ENCODE assay signal across 11 mouse cellular contexts in the genomic region with DNA sequence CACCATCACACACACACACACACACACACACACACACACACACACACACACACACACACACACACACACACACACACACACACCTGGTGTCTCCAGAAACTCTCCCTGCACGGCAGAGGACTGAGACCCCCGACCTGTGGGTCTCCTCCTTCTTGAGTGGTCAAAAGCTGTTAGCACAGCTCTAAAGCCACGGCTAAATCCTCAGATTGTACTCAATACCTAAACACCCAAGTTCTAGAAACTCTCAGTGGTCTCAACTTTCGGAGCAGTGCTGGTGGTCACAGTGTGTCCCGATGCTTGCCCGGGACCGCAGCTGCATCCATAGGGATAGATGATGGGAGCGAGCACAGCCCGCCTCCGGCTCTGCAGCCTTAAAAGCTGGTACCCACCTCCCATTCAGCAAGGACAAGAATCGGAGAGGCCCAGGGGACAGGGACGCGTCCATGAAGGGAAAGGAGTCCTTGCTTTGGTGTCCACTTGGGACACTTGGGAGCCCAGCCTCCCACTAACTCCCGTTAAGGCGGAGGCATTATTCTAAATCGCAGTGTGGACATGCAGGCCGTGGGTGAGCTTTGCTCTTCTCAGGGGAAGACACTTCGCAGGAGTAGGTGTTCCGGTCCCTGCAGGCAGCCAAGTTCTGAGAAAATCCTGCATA. TPM values are rescaled to one million over a fixed set of nuclear protein-coding genes. Genes with fewer than 3 reads are reported as not detected.
DNase-seq lines count a peak whose midpoint lies in the region; ATAC-seq and TF ChIP-seq lines count a peak whose summit lies in the region.
"Had no signal": no experiment of that assay in that cellular context is flagged by ENCODE, and none has a peak within 500 bp of the region (broad histone marks: within the 10 kb centered on the region; RNA-seq: fewer than 3 reads in every experiment).

No protein-coding gene starts in this region.

- TF ChIP-seq CTCF in brain, embryonic 14.5 days (IDR thresholded peaks at IDR 0.05; ENCODE audit: borderline replicate concordance, extremely low read depth, insufficient read depth, insufficient read length) = no peak

- peaks cover 87% of the 10 kb centered on the region for H3K27me3 ChIP-seq in heart, embryonic 10.5 days (ENCODE audit: insufficient read depth, poor library complexity, severe bottlenecking)
- peaks cover 63% of the 10 kb centered on the region for H3K27me3 ChIP-seq in hindbrain, embryonic 12.5 days

- H3K27ac ChIP-seq in heart, embryonic 10.5 days = no peak overlapping the region
- peak overlapping the region; percentile 87 for H3K27ac ChIP-seq in hindbrain, embryonic 12.5 days
- H3K27ac ChIP-seq: liver, embryonic 12.5 days had no signal

- H3K36me3 ChIP-seq in heart, embryonic 10.5 days = no peaks in the 10 kb centered on the region
- no peaks in the 10 kb centered on the region for H3K36me3 ChIP-seq in hindbrain, embryonic 12.5 days
- H3K36me3 ChIP-seq: liver, embryonic 12.5 days had no signal

- H3K9me3 ChIP-seq in heart, embryonic 10.5 days = no peaks in the 10 kb centered on the region
- no peaks in the 10 kb centered on the region for H3K9me3 ChIP-seq in hindbrain, embryonic 12.5 days (replicated peaks)
- H3K9me3 ChIP-seq: liver, embryonic 12.5 days had no signal

- no peak for TF ChIP-seq POLR2A in brain, embryonic 14.5 days (IDR thresholded peaks at IDR 0.05; ENCODE audit: borderline replicate concordance, extremely low read depth, insufficient read depth, insufficient read length, poor library complexity, severe bottlenecking)

- peak overlapping the region; percentile 49 for H3K4me2 ChIP-seq in hindbrain, embryonic 12.5 days (replicated peaks)

- no peak for DNase-seq in heart, embryonic 10.5 days (ENCODE audit: low spot score)
- no peak for DNase-seq in heart, adult 8-10 months (ENCODE audit: low spot score)
- DNase-seq in brain, embryonic 14.5 days (ENCODE audit: low read depth) = peak; percentile 59
- peak; percentile 71 for DNase-seq in neural tube, embryonic 10.5 days (ENCODE audit: extremely low spot score, low spot score)
- no peak for DNase-seq in lung, postnatal 10 days
- DNase-seq in cerebellum, adult 18-20 months = no peak
- DNase-seq in ovary, postnatal 14 days (ENCODE audit: low spot score) = no peak
- DNase-seq: adrenal gland, postnatal 36 days had no signal

- H3K4me1 ChIP-seq in heart, embryonic 10.5 days = peaks cover 61% of the 10 kb centered on the region
- H3K4me1 ChIP-seq in hindbrain, embryonic 12.5 days = peaks cover 59% of the 10 kb centered on the region

- no peak overlapping the region; the same call in none of the 2 replicates for H3K9ac ChIP-seq in hindbrain, embryonic 12.5 days
- H3K9ac ChIP-seq: liver, embryonic 12.5 days had no signal

- ATAC-seq in hindbrain, embryonic 12.5 days (ENCODE audit: low FRiP score) = no peak
- ATAC-seq: liver, embryonic 12.5 days had no signal

- peak overlapping the region; percentile 57; the same call in 1 of the 2 replicates for H3K4me3 ChIP-seq in heart, embryonic 10.5 days
- H3K4me3 ChIP-seq in hindbrain, embryonic 12.5 days = peak overlapping the region; percentile 16; the same call in 1 of the 2 replicates

- WGBS in heart, embryonic 10.5 days = 3% methylated on average over 19 of the region's 19 CpGs
- 2% methylated on average over 19 of the region's 19 CpGs for WGBS in hindbrain, embryonic 12.5 days

RNA-seq across cellular contexts. Expression of a gene that starts 2.7 kb away (rescaled TPM):
- polyA plus RNA-seq in heart, embryonic 10.5 days (2016; fragmentation: Nextera tagmentation; extraction: Ambion mirVana) = 0.04 and 0.05 TPM in 2 replicates
- not detected for total RNA-seq in heart, adult 8-10 months (2022)
- polyA plus RNA-seq in brain, embryonic 14.5 days (2012; rRNA removed) = 51.1 and 74.2 TPM in 2 replicates
- 7.0 and 8.5 TPM in 2 replicates for polyA plus RNA-seq in hindbrain, embryonic 12.5 days (2016; fragmentation: Nextera tagmentation; extraction: Ambion mirVana)
- total RNA-seq: neutrophil, adult 5-6 weeks had no signal
- polyA plus RNA-seq: liver, embryonic 12.5 days had no signal

Comparison
In these comparisons a context has a peak if more than half of its experiments do, and no peak if none do; other contexts are left out.
1. DNase-seq: peak in brain, embryonic 14.5 days (single experiment) and neural tube, embryonic 10.5 days (single experiment); none in heart, embryonic 10.5 days (single experiment), heart, adult 8-10 months (single experiment), lung, postnatal 10 days (single experiment), cerebellum, adult 18-20 months (0 of 2) and ovary, postnatal 14 days (single experiment).